Mouse (Mus musculus) CH12.LX (cell line): ENCODE measurements at regions not wholly inside any gene's neighbourhood (a gene's known extent, or its start where the extent isn't known, plus 50 kb on each side); places are given as distances from the start of the nearest gene placed in this dataset.

Source experiments
- DNase-seq: peaks from one replicate; pipeline ENCODE4 v3.0.0-alpha.2; 2013; ENCODE audit errors: extremely low read depth
- H3K27ac ChIP-seq: 2 replicates; pipeline ENCODE4 v1.5.1; 2012; ENCODE audit warnings: low read depth, mild to moderate bottlenecking, control low read depth, moderate library complexity; ENCODE audit not compliant: insufficient read depth
- H3K27me3 ChIP-seq: replicated peaks from 2 replicates; pipeline ENCODE3; 2012; ENCODE audit warnings: inconsistent platforms
- H3K36me3 ChIP-seq, 2 experiments: replicated peaks in 1 of 2; 2 replicates each; pipeline versions ENCODE3 to v1.6.1; 2012; ENCODE audit warnings: inconsistent platforms in 1 of 2, low read length in 1 of 2, mild to moderate bottlenecking in 1 of 2, mixed read lengths in 1 of 2, moderate library complexity in 1 of 2; ENCODE audit not compliant: control insufficient read depth in 1 of 2, insufficient read depth in 1 of 2
- H3K4me1 ChIP-seq, 2 experiments: 2 replicates each; pipeline ENCODE4 v1.6.1; 2012; ENCODE audit warnings: inconsistent platforms in 1 of 2, moderate library complexity in 1 of 2; ENCODE audit not compliant: insufficient read depth in 2 of 2, control insufficient read depth in 1 of 2
- H3K4me2 ChIP-seq: 2 replicates; pipeline ENCODE4 v1.6.1; 2012; ENCODE audit warnings: low read depth, mild to moderate bottlenecking, control low read depth; ENCODE audit not compliant: poor library complexity, insufficient read depth, severe bottlenecking
- H3K4me3 ChIP-seq, 3 experiments: fragments of 150-350 bp in 1 of 3; sonication (generic) in 1 of 3; replicated peaks in 1 of 3; 2 replicates each; pipeline versions ENCODE3 to v1.5.1; 2011 to 2012; ENCODE audit warnings: low read depth in 2 of 3, low read length in 2 of 3, mild to moderate bottlenecking in 2 of 3, moderate library complexity in 2 of 3, control low read depth in 1 of 3, improper control_type of control experiment in 1 of 3, inconsistent platforms in 1 of 3, mixed read lengths in 1 of 3; ENCODE audit not compliant: poor library complexity in 1 of 3
- H3K79me2 ChIP-seq: replicated peaks from 2 replicates; pipeline ENCODE4 v1.6.1; 2012; ENCODE audit warnings: mild to moderate bottlenecking, moderate library complexity; ENCODE audit not compliant: control insufficient read depth, poor library complexity, insufficient read depth, severe bottlenecking; ENCODE audit errors: extremely low read depth
- H3K9ac ChIP-seq: 2 replicates; pipeline ENCODE4 v1.6.1; 2012; ENCODE audit warnings: low read depth, mild to moderate bottlenecking, control low read depth, moderate library complexity; ENCODE audit not compliant: insufficient read depth
- H3K9me3 ChIP-seq: replicated peaks from 2 replicates; pipeline ENCODE3; 2012; ENCODE audit warnings: low read length, inconsistent platforms, mixed read lengths
- BHLHE40 ChIP-seq: IDR thresholded peaks from 2 replicates; pipeline ENCODE4 v1.6.1; 2011; ENCODE audit warnings: mild to moderate bottlenecking, low read depth, low read length, improper control_type of control experiment
- CHD2 ChIP-seq: IDR thresholded peaks from 2 replicates; pipeline ENCODE4 v1.6.1; 2011; ENCODE audit warnings: low read length, improper control_type of control experiment
- E2F4 ChIP-seq: IDR thresholded peaks from 2 replicates; pipeline ENCODE4 v1.6.1; 2011; ENCODE audit warnings: low read depth, low read length, improper control_type of control experiment; ENCODE audit not compliant: insufficient replicate concordance
- ELF1 ChIP-seq: IDR thresholded peaks from 2 replicates; pipeline ENCODE4 v1.6.1; 2014; ENCODE audit warnings: low read depth, mild to moderate bottlenecking, inconsistent platforms, low read length, improper control_type of control experiment
- EP300 ChIP-seq: IDR thresholded peaks from 2 replicates; pipeline ENCODE4 v1.6.1; 2011; ENCODE audit warnings: low read length, improper control_type of control experiment
- ETS1 ChIP-seq: conservative IDR thresholded peaks from 2 replicates; pipeline ENCODE4 v1.6.1; 2012; ENCODE audit warnings: low read depth, mild to moderate bottlenecking, inconsistent platforms, low read length, improper control_type of control experiment, moderate library complexity
- IRF4 ChIP-seq: IDR thresholded peaks from 2 replicates; pipeline ENCODE4 v1.6.1; 2014; ENCODE audit warnings: low read depth, mild to moderate bottlenecking, inconsistent platforms, low read length, improper control_type of control experiment
- JUND ChIP-seq: conservative IDR thresholded peaks from 2 replicates; pipeline ENCODE4 v1.6.1; 2011; ENCODE audit warnings: low read depth, low read length, improper control_type of control experiment
- KAT2A ChIP-seq: IDR thresholded peaks from 2 replicates; pipeline ENCODE4 v1.6.1; 2012; ENCODE audit warnings: low read length, improper control_type of control experiment, inconsistent platforms; ENCODE audit not compliant: insufficient replicate concordance
- MAZ ChIP-seq: IDR thresholded peaks from 2 replicates; pipeline ENCODE4 v1.6.1; 2012; ENCODE audit warnings: low read depth, mild to moderate bottlenecking, inconsistent platforms, low read length, improper control_type of control experiment, moderate library complexity
- MEF2A ChIP-seq: IDR thresholded peaks from 2 replicates; pipeline ENCODE4 v1.6.1; 2014; ENCODE audit warnings: low read depth, mild to moderate bottlenecking, inconsistent platforms, low read length, improper control_type of control experiment, borderline replicate concordance
- MXI1 ChIP-seq: IDR thresholded peaks from 2 replicates; pipeline ENCODE4 v1.6.1; 2011; ENCODE audit warnings: mild to moderate bottlenecking, low read depth, low read length, improper control_type of control experiment
- MYC ChIP-seq: IDR thresholded peaks from 2 replicates; pipeline ENCODE4 v1.6.1; 2011; ENCODE audit warnings: low read depth, mild to moderate bottlenecking, improper control_type of control experiment, low read length
- NELFE ChIP-seq: IDR thresholded peaks from 2 replicates; pipeline ENCODE4 v1.6.1; 2011; ENCODE audit warnings: low read depth, low read length, improper control_type of control experiment
- RCOR1 ChIP-seq: conservative IDR thresholded peaks from 2 replicates; pipeline ENCODE4 v1.6.1; 2012; ENCODE audit warnings: low read depth, mild to moderate bottlenecking, inconsistent platforms, low read length, improper control_type of control experiment
- SMC3 ChIP-seq: IDR thresholded peaks from 2 replicates; pipeline ENCODE4 v1.6.1; 2011; ENCODE audit warnings: low read depth, low read length, improper control_type of control experiment
- TBP ChIP-seq: conservative IDR thresholded peaks from 2 replicates; pipeline ENCODE4 v1.6.1; 2011; ENCODE audit warnings: low read depth, low read length, improper control_type of control experiment
- TCF12 ChIP-seq: IDR thresholded peaks from 2 replicates; pipeline ENCODE4 v1.6.1; 2014; ENCODE audit warnings: low read depth, mild to moderate bottlenecking, inconsistent platforms, low read length, improper control_type of control experiment
- UBTF ChIP-seq: IDR thresholded peaks from 2 replicates; pipeline ENCODE4 v1.6.1; 2012; ENCODE audit warnings: low read depth, mild to moderate bottlenecking, inconsistent platforms, low read length, improper control_type of control experiment, moderate library complexity
- USF1 ChIP-seq: IDR thresholded peaks from 2 replicates; pipeline ENCODE4 v1.6.1; 2014; ENCODE audit warnings: low read depth, mild to moderate bottlenecking, inconsistent platforms, low read length, improper control_type of control experiment
- USF2 ChIP-seq: conservative IDR thresholded peaks from 2 replicates; pipeline ENCODE4 v1.6.1; 2011; ENCODE audit warnings: low read depth, low read length, improper control_type of control experiment
- ZC3H11A ChIP-seq: IDR thresholded peaks from 2 replicates; pipeline ENCODE4 v1.6.1; 2012; ENCODE audit warnings: low read depth, mild to moderate bottlenecking, inconsistent platforms, low read length, improper control_type of control experiment
- ZMIZ1 ChIP-seq: IDR thresholded peaks from 2 replicates; pipeline ENCODE4 v1.6.1; 2012; ENCODE audit warnings: low read depth, mild to moderate bottlenecking, inconsistent platforms, low read length, improper control_type of control experiment
- dilution Hi-C: fragments of 300-500 bp; cut with MboI; formaldehyde crosslinking; loops from 2 replicates; pipeline ENCODE4 v1.14.3; 2020; ENCODE audit warnings: low sequenced_read_pairs; ENCODE audit not compliant: extremely low pct_unique_long_range_greater_than_20kb, extremely low pct_ligation_motif_present
- in situ Hi-C: fragments of 300-500 bp; cut with MboI; formaldehyde crosslinking; loops from 3 replicates; pipeline ENCODE4 v1.14.3; 2019; ENCODE audit warnings: low sequenced_read_pairs, low pct_ligation_motif_present, low pct_unique_long_range_greater_than_20kb, mixed read lengths

DNA sequence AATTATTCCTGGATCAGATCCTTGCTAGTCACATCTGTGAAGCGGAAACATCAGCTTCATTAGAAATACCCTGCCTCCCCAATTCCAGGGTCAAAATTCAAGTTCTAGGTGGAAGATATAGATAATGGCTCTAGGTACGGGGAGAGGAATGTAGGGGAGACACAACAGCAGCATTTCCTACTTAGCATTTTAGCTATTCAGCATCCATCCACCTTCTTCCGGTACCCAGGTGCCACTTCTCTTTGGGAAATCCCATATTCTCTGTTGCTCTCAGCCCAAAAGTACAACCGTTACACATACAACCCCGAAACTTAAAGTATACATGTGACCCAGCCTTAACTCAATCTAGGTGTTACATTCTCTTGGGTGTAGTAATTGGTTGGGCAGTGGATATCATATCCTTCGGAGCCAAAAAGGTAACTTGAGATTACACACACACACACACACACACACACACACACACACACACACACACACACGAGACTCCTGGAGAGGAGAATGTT is 112.9 kb downstream of the Zfp36l1 start:
- H3K4me2 ChIP-seq = 0 out of 2 replicates have a peak overlapping the region, but pooled peaks have one; percentile 0
- no peaks in the 10 kb centered on the region for H3K36me3 ChIP-seq
- H3K27ac ChIP-seq = peak overlapping the region; percentile 90
- H3K4me3 ChIP-seq = no peak overlapping the region
- peaks cover 69 to 95% of the 10 kb centered on the region in 2 experiments for H3K4me1 ChIP-seq
- DNase-seq = no peak
- H3K9ac ChIP-seq = peak overlapping the region; percentile 54
- no peaks in the 10 kb centered on the region for H3K79me2 ChIP-seq
- dilution Hi-C loops (no loop called here), in situ Hi-C loops (no loop called here)
- no peaks in the 10 kb centered on the region for H3K9me3 ChIP-seq
- no peaks in the 10 kb centered on the region for H3K27me3 ChIP-seq
- TF ChIP-seq ELF1 = peak; percentile 69; the same call in 1 of the 2 replicates
- TF ChIP-seq BHLHE40 = peak; percentile 70
- peak; percentile 31; the same call in 1 of the 2 replicates for TF ChIP-seq TCF12
- TF ChIP-seq EP300 = peak; percentile 53
- TF ChIP-seq ETS1 = peak; percentile 52
- peak; percentile 54; the same call in 1 of the 2 replicates for TF ChIP-seq MYC
- TF ChIP-seq E2F4 = no peak
- TF ChIP-seq TBP = peak; percentile 54; the same call in 1 of the 2 replicates
- no peak for TF ChIP-seq MAZ

DNA sequence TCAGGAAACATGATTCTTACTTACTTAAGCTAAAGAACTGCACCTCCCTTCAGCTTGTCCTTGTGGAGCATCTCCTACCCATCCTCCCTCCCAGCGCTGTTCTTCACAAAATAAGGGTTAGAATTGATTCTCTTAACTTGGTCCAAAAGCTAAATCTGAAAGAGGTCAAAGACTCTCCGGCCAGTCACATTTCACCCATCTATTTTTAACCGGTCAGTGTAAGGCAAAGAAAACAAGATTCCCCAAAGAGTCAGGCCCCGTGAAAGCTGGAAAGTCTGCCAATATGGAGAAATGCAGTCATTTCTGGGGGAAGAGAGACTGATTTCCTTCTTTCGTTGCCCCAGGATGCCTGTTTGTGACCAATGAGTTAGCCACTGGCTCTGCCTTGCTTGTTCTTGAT is 114.0 kb downstream of the Zfp36l1 start:
- Histone ChIP-seq H3K4me3 (peak overlapping the region in 1 of 3 experiments; percentile 14), H3K4me2 (peak overlapping the region; percentile 40; the same call in 1 of the 2 replicates), H3K9ac (peak overlapping the region; percentile 18; the same call in 1 of the 2 replicates), H3K36me3 (no peaks in the 10 kb centered on the region), H3K79me2 (no peaks in the 10 kb centered on the region), H3K9me3 (no peaks in the 10 kb centered on the region), H3K27ac (peak overlapping the region; percentile 90), H3K27me3 (no peaks in the 10 kb centered on the region), H3K4me1 (peaks cover 68 to 95% of the 10 kb centered on the region in 2 experiments)
- dilution Hi-C loops = no loop called here
- TF ChIP-seq MXI1 = no peak
- no peak for TF ChIP-seq RCOR1
- TF ChIP-seq UBTF = no peak
- no peak for TF ChIP-seq KAT2A
- TF ChIP-seq ZMIZ1 = no peak
- no peak for TF ChIP-seq ZC3H11A
- no peak for TF ChIP-seq JUND
- TF ChIP-seq EP300 = no peak
- no peak for TF ChIP-seq E2F4
- TF ChIP-seq USF1 = no peak
- TF ChIP-seq MEF2A = no peak
- TF ChIP-seq SMC3 = no peak
- no peak for TF ChIP-seq NELFE
- no peak for TF ChIP-seq MAZ
- no peak for TF ChIP-seq IRF4
- no peak for TF ChIP-seq BHLHE40
- TF ChIP-seq CHD2 = no peak
- TF ChIP-seq USF2 = no peak
- no peak for TF ChIP-seq TCF12
- no peak for DNase-seq
- in situ Hi-C loops = no loop called here
